Mouse (Mus musculus) erythroblast, embryonic 14.5 days (primary cell): ENCODE data around the gene Asb3.

Experiments used
- GATA1 ChIP-seq: IDR thresholded peaks from 2 replicates; pipeline ENCODE4 v1.6.1; 2012; ENCODE audit warnings: low read length, inconsistent platforms, mixed read lengths
- TAL1 ChIP-seq: IDR thresholded peaks from 3 replicates; pipeline ENCODE4 v1.6.1; 2012; ENCODE audit warnings: low read length, inconsistent platforms, mixed read lengths

DNA sequence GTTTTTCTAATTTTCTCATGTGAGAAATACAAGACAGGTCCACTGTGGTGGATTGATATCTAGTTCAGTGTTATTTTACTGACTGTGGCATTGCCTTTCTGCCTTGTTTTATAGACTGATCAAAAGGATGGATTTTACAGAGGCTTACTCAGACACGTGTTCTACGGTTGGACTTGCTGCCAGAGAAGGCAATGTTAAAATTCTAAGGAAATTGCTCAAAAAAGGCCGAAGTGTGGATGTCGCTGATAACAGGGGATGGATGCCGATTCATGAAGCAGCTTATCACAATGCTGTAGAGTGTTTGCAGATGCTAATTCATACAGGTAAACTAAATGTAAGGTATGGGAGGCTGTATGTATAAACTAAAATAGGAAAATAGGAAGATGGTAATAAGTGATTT is 113.0 kb downstream of the Asb3 start:
- TF ChIP-seq GATA1, result peak; percentile 73
- peak; percentile 58; the same call in 2 of the 3 replicates for TF ChIP-seq TAL1
